Mouse (Mus musculus): ENCODE measurements at regions not wholly inside any gene's neighbourhood (a gene's known extent, or its start where the extent isn't known, plus 50 kb on each side); places are given as distances from the start of the nearest gene placed in this dataset.

DNA sequence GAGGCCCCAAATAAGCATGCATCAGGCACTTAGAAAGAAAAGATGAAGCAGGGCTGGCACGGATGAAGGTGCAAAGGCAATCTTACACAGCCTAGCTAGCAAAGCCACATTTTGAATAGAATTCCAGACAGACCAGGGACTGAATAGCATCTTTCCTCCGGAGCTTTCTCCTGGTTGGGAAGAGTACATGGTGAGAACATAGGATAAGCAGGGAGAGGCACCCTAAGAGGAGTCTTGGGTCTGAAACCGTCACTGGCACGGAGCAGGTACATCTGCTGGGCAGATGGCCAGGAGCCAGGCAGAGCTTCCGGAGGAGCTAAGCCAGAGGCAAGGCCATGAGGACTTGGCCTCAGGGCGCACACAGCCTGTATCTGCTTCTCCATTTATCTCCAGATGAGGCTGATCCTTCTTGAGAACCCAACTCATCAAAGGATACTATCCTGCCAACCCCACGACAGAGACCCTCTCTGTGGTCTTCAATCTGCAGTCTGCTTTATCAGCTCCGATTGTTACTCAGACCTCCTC lies 70.4 kb upstream of the Ccn6 start:
- Histone ChIP-seq H3K36me3 (ENCODE audit: control insufficient read depth in 1 of 2, insufficient read depth in 2 of 2, low read length in 2 of 2) (no peaks in the 10 kb centered on the region; a peak in 1 of 4 replicates), H3K27me3 (ENCODE audit: control insufficient read depth in 1 of 2, insufficient read depth in 2 of 2, low read length in 2 of 2) (no peaks in the 10 kb centered on the region), H3K27ac (ENCODE audit: control insufficient read depth, low read depth, low read length) (no peak overlapping the region), H3K4me1 (ENCODE audit: control insufficient read depth in 1 of 2, insufficient read depth in 2 of 2, low read length in 2 of 2) (peaks cover 0 to 6% of the 10 kb centered on the region in 2 experiments; a peak in 2 of 4 replicates), H3K9me3 (replicated peaks; ENCODE audit: insufficient read depth, low read length) (no peaks in the 10 kb centered on the region), H3K4me3 (ENCODE audit: control insufficient read depth in 1 of 2, insufficient read depth in 1 of 2, low read depth in 2 of 2, low read length in 2 of 2) (no peak overlapping the region), H3K79me2 (ENCODE audit: control insufficient read depth, insufficient read depth, low read length, poor library complexity) (no peaks in the 10 kb centered on the region), H3K9ac (ENCODE audit: control insufficient read depth, low read depth, low read length, poor library complexity, severe bottlenecking) (no peak overlapping the region)
- no peak for DNase-seq (ENCODE audit: low read depth, low spot score)
- TF ChIP-seq POLR2AphosphoS2 (IDR thresholded peaks at IDR 0.05; ENCODE audit: low read length) = no peak
- no peak for TF ChIP-seq MYC (IDR thresholded peaks at IDR 0.05; ENCODE audit: low read depth, low read length)
- no peak for TF ChIP-seq CHD2 (IDR thresholded peaks at IDR 0.05; ENCODE audit: low read length)
- TF ChIP-seq ELF1 (IDR thresholded peaks at IDR 0.05; ENCODE audit: low read depth, low read length) = no peak
- TF ChIP-seq USF2 (IDR thresholded peaks at IDR 0.05; ENCODE audit: borderline replicate concordance in 1 of 2, insufficient read depth in 1 of 2, low read depth in 1 of 2, low read length in 2 of 2) = no peak
- no peak for TF ChIP-seq SMC3 (IDR thresholded peaks at IDR 0.05; ENCODE audit: low read depth, low read length)
- TF ChIP-seq MXI1 (IDR thresholded peaks at IDR 0.05; ENCODE audit: low read depth, low read length) = no peak
- no peak for TF ChIP-seq UBTF (IDR thresholded peaks at IDR 0.05; ENCODE audit: borderline replicate concordance, insufficient read depth, low read depth, low read length)
- no peak for TF ChIP-seq CHD1 (IDR thresholded peaks at IDR 0.05; ENCODE audit: low read depth, low read length)
- TF ChIP-seq EP300 (IDR thresholded peaks at IDR 0.05; ENCODE audit: low read depth in 1 of 2, low read length in 2 of 2) = no peak
- TF ChIP-seq E2F4 (IDR thresholded peaks at IDR 0.05; ENCODE audit: borderline replicate concordance, low read depth, low read length) = no peak
- TF ChIP-seq POLR2AphosphoS5 (IDR thresholded peaks at IDR 0.05; ENCODE audit: borderline replicate concordance, low read depth, low read length) = no peak
- no peak for TF ChIP-seq BHLHE40 (IDR thresholded peaks at IDR 0.05; ENCODE audit: borderline replicate concordance, low read depth, low read length)
- TF ChIP-seq HCFC1 (IDR thresholded peaks at IDR 0.05; ENCODE audit: low read depth, low read length) = no peak
- no peak for TF ChIP-seq MAZ (IDR thresholded peaks at IDR 0.05; ENCODE audit: low read depth, low read length)
- TF ChIP-seq MAX (IDR thresholded peaks at IDR 0.05; ENCODE audit: low read length) = no peak

- H3K4me3 ChIP-seq (ENCODE audit: control insufficient read depth in 1 of 2, insufficient read depth in 1 of 2, low read depth in 2 of 2, low read length in 2 of 2) = no peak overlapping the region
- H3K4me1 ChIP-seq (ENCODE audit: control insufficient read depth in 1 of 2, insufficient read depth in 2 of 2, low read length in 2 of 2) = peaks cover 0 to 6% of the 10 kb centered on the region in 2 experiments; a peak in 2 of 4 replicates
- H3K27me3 ChIP-seq (ENCODE audit: control insufficient read depth in 1 of 2, insufficient read depth in 2 of 2, low read length in 2 of 2) = no peaks in the 10 kb centered on the region
- no peaks in the 10 kb centered on the region for H3K9me3 ChIP-seq (replicated peaks; ENCODE audit: insufficient read depth, low read length)
- no peak for DNase-seq (ENCODE audit: low read depth, low spot score)
- TF ChIP-seq E2F4 (IDR thresholded peaks at IDR 0.05; ENCODE audit: borderline replicate concordance, low read depth, low read length) = no peak
- TF ChIP-seq ZNF384 (IDR thresholded peaks at IDR 0.05; ENCODE audit: low read depth, low read length) = no peak
- TF ChIP-seq CTCF (IDR thresholded peaks at IDR 0.05 in 2 of 3, conservative IDR thresholded peaks at IDR 0.05 in 1 of 3; ENCODE audit: control insufficient read depth in 1 of 3, insufficient read depth in 1 of 3, low read depth in 2 of 3, low read length in 3 of 3, poor library complexity in 1 of 3, severe bottlenecking in 1 of 3) = no peak
- no peak for TF ChIP-seq SIN3A (IDR thresholded peaks at IDR 0.05; ENCODE audit: low read length)
- TF ChIP-seq HCFC1 (IDR thresholded peaks at IDR 0.05; ENCODE audit: low read depth, low read length) = no peak
- no peak for TF ChIP-seq EP300 (IDR thresholded peaks at IDR 0.05; ENCODE audit: low read depth in 1 of 2, low read length in 2 of 2)
- TF ChIP-seq USF2 (IDR thresholded peaks at IDR 0.05; ENCODE audit: borderline replicate concordance in 1 of 2, insufficient read depth in 1 of 2, low read depth in 1 of 2, low read length in 2 of 2) = no peak
- TF ChIP-seq ZKSCAN1 (IDR thresholded peaks at IDR 0.05; ENCODE audit: low read depth, low read length) = no peak
- TF ChIP-seq RCOR1 (IDR thresholded peaks at IDR 0.05; ENCODE audit: low read depth, low read length) = no peak
- no peak for TF ChIP-seq TAL1 (IDR thresholded peaks at IDR 0.05; ENCODE audit: low read length)
- no peak for TF ChIP-seq NELFE (IDR thresholded peaks at IDR 0.05; ENCODE audit: low read depth, low read length)
- no peak for TF ChIP-seq ETS1 (IDR thresholded peaks at IDR 0.05; ENCODE audit: low read depth, low read length)
- TF ChIP-seq CHD2 (IDR thresholded peaks at IDR 0.05; ENCODE audit: low read length) = no peak
- TF ChIP-seq MAZ (IDR thresholded peaks at IDR 0.05; ENCODE audit: low read depth, low read length) = no peak
- no peak for TF ChIP-seq MEF2A (IDR thresholded peaks at IDR 0.05; ENCODE audit: extremely low read depth, insufficient replicate concordance, low read depth, low read length, poor library complexity, severe bottlenecking)
- TF ChIP-seq POLR2AphosphoS5 (IDR thresholded peaks at IDR 0.05; ENCODE audit: borderline replicate concordance, low read depth, low read length) = no peak
- no peak for TF ChIP-seq JUND (IDR thresholded peaks at IDR 0.05; ENCODE audit: low read depth, low read length)
- TF ChIP-seq TBP (IDR thresholded peaks at IDR 0.05; ENCODE audit: low read depth, low read length) = no peak
- no peak for TF ChIP-seq MAX (IDR thresholded peaks at IDR 0.05; ENCODE audit: low read length)
- H3K9ac ChIP-seq (ENCODE audit: control insufficient read depth, low read depth, low read length, poor library complexity, severe bottlenecking) = no peak overlapping the region
- no peaks in the 10 kb centered on the region; a peak in 1 of 4 replicates for H3K36me3 ChIP-seq (ENCODE audit: control insufficient read depth in 1 of 2, insufficient read depth in 2 of 2, low read length in 2 of 2)
- H3K79me2 ChIP-seq (ENCODE audit: control insufficient read depth, insufficient read depth, low read length, poor library complexity) = no peaks in the 10 kb centered on the region
- no peak overlapping the region for H3K27ac ChIP-seq (ENCODE audit: control insufficient read depth, low read depth, low read length)
Measured at GRCm38 (mm10) chr10:39233191-39233590, 69.6 kb upstream of the Ccn6 start.

Data from MEL (cell line).